Mouse (Mus musculus) spleen, adult 2 months (tissue): ENCODE measurements around the gene Bicc1.

ENCODE experiments used
- CTCF ChIP-seq: fragments of 200-500 bp; IDR thresholded peaks from 2 replicates; pipeline ENCODE4 v1.5.1; 2011; ENCODE audit warnings: mild to moderate bottlenecking, inconsistent platforms; ENCODE audit not compliant: insufficient read depth, insufficient read length, insufficient replicate concordance; ENCODE audit errors: extremely low read depth
- POLR2A ChIP-seq: fragments of 200-500 bp; IDR thresholded peaks from 2 replicates; pipeline ENCODE4 v1.6.1; 2011; ENCODE audit warnings: low read depth, low read length, inconsistent platforms

DNA sequence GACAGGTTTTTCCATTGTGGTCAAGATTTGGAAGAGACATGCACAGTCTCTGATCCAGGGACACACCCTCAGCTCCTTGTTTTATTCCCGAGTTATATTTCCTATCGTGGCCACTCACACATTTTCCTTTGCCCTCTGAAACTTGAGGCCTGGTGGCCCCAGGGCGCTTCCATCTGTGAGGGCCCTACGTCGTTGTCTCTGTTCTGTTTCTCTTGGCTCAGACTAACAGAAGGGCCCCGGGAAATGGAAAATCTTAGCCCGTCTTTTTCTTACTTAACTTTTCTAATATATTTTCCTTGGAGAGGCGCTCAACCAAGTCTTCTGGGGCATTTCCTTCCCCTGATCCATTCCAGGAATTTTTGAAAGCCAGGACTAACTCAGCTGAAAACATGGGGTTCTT is 281.9 kb downstream of the Bicc1 start:
- TF ChIP-seq POLR2A: no peak
- no peak for TF ChIP-seq CTCF
